Mouse (Mus musculus) embryo, embryonic 10 days (tissue): ENCODE data around the gene Il12a.

ENCODE experiments used
- DNase-seq: peaks from one replicate; pipeline ENCODE4 v3.0.0-alpha.2; 2015; ENCODE audit warnings: low spot score

Gene Il12a

DNA sequence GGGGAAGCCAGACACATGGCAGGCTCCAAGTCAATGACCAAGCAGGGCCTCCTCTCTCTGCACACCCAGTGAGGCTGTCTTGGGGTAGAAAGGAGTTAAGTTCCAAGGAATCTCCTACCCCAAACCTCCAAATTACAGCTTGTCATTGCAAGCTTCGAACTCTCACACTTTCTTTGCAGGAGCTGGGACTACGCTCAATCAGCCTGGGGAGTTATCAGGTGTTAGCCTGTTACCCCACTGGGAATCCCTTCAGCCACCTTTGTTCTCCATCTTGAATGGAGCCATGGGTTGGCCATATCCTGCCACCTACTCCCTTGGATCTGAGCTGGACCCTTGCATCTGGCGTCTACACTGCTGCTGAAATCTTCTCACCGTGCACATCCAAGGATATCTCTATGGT, at the start of gene Il12a:
Gene Il12a (plus strand): TSS at position 301 of the 400 bp plus-strand sequence.
- DNase-seq = no peak

DNA sequence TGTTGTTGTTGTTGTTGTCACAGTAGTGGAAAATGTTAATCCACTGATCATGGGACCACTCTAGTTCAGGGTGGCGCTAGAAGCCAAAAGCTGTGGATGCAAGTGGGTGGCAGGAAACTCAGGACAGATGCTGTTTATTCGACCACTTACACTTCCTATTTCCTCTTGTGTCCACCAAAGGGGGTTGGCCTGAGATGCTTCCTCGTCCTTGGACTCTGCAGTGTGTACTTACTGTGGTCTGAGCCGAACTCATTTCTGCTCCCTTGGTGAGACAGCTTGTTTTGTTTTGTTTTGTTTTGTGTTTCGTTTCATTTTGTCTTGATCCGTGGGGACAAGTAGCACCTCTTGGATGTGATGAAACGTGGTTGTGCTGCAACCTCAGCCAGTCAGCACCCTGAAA, 47.5 kb upstream of the Il12a start:
- no peak for DNase-seq

DNA sequence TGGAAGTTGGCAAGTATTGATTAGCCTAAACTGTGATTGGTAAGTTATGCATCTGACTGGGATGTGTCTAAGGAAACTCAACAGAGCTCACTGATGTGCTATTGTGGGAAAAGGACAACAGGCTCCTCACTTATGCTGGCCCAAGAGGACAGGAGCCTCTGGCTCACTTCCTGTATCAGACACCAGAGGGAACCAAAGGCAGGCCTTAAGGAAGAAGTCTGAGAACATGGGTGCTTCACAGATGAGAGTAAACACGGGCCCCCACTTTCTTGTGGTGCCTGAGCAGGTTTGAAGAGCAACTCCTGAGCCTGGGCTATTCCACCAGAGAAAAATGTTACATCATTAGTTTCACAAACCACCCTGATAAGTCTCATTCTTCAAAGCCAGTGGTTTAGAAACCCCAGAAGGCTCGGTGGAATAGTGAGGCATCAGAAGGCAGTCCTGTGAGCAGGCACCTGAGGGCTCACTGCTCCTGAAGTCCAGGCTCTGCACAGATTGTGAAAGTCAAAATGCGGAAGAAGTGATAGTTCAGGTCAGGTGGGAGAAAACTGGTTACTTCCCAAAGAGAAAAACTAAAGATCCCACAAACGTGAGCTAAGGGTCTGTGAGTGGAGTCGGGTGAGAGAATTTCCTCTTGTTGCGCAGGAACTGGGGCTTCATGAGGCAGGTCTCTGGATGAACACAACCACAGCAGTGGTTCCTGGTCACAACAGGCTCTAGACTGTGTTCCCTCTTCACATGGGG, 43.9 kb upstream of the Il12a start:
- no peak for DNase-seq

DNA sequence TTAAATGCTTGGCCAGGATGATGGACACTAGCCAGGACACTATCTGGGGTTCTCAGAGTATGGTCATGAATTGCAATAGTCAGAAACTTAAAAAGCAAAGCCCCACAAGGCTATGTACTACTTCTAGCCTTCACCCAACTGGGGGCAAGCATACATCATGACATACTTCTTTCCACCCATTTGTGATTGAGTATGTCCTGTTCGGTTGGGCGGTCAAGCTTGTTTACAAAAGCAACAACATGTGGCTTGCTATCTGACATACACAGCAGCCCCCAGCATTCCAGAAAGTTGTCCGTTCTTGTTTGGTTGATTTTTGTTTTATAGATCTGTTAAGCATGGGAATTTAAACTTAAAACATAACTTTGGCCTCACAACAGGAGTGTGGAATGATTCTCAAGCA, 43.2 kb upstream of the Il12a start:
- DNase-seq = no peak

DNA sequence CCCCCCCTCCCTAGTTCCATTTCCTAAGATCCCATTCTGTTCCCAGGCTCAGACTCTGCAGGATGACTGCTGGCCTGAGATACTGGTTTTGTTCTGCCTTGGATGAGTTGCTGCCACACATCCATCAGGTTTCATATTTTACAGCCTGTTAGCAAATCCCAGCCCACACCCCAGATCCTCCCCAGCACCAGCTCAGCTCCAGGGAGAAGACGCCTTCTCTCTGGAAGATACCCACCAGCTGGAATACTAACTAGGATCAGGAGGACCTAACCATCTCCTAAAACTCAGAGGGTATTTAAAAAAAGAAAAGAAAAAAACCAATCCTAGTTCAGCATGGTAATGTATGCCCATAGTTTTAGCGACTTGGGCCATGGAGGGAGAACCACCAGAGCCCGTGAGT, 40.2 kb upstream of the Il12a start:
- DNase-seq = no peak

DNA sequence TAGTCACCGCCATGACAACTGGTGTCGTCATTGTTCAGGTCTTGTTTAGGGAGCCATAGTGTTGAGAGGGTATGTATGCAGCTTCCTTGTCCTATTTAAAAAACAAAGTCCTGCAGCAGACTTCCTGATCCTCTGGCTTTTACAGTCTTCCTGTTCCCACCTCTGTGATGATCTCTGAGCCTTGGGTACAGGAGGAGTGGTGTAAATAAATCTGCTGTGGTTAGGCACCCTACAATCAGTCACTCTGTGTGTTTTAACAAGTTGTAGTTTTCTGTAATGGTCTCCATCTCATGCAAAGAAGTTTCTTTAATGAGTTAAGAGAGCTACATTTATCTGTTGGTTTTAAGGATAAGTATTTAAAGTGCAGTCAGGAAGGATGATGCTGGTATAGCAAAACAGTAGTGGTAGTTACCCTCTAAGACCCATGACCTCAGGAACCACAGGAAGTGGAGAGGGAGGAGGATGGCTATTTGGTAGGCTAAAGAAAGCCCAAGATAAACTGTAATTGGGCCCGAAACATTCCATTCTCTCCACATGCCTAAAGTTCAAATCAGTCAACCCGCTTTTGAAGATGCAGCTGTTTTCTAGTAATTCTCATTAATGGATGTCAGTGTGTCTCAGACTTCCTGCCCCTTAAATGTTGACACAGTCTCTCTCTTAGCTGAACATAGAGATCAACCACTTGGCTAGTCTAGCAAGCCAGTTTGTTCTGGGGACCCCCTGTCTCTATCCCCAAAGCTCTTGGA, 33.7 kb upstream of the Il12a start:
- DNase-seq = no peak

DNA sequence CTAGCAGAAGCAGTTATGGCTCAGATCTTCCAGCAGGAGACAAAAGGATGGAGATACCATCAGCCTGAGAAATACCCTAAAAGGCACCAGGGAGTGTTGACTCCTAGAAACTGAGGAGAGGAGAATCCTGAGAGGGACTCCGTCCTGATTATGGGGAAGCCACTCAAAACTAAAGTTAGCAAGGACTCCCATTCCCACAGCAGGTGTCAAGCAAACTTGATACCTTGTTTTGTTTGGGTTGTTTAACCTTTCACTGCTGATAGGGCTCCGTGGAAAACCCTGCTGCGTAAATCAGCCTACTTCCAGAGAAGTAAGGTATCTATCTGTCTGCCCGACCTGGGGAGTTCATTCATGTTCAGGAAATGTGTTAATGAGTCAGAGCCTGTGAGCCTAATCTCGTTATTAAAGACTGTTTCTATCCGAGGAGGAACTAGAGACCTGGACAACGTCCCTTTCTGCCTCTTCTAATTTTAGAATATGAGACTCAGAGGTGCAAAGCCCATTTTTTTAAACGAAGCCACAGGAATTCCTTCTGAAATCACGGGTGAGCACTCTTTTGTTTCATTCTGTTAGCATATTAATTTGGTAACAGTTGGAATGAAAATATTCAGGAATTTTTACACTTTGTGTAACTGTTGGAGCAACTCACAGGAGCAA, 32.7 kb upstream of the Il12a start:
- no peak for DNase-seq

GRCm38 (mm10) chr3:68659996-68660395, 30.4 kb upstream of the Il12a start:
- no peak for DNase-seq

GRCm38 (mm10) chr3:68660538-68660937, 29.9 kb upstream of the Il12a start:
- DNase-seq = no peak

DNA sequence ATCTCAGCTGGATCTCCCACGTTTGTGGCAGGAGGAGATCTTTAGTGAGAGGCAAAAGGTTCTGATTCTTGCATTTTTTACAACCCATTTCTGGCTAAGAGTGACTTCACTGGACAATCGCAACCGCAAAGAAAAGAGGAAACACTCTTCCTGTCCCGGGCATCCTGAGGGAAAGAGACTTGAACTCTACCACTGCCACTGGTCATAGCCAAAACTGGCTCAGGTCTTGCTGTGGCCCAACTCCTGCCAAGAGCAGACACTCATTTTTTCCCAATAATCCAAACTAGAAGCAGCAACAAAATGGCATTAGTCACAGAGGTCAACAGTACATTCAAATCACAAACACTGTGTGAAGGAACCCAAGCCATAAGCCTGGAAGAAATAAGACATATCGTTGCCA, 28.1 kb upstream of the Il12a start:
- no peak for DNase-seq

DNA sequence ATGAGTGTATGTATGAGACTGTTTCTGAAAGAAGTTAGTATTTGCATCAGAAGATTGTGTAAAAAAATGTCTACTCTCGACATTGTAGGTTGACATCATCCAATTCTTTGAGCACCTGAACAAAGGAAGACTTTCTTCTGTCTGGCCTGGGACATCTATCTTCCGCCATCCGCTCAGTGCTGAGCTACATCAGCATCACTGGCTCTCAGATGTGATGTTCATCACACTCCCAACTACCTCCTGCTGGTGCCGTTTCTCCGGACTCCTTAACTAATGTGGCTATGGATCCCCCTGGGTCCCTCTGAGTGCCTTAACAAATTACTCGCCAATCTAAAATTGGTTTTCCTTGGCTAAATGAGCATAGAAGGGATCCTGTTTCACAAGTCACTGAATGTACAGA, 26.1 kb upstream of the Il12a start:
- DNase-seq = no peak

GRCm38 (mm10) chr3:68666377-68666776, 24.1 kb upstream of the Il12a start:
- DNase-seq = no peak

DNA sequence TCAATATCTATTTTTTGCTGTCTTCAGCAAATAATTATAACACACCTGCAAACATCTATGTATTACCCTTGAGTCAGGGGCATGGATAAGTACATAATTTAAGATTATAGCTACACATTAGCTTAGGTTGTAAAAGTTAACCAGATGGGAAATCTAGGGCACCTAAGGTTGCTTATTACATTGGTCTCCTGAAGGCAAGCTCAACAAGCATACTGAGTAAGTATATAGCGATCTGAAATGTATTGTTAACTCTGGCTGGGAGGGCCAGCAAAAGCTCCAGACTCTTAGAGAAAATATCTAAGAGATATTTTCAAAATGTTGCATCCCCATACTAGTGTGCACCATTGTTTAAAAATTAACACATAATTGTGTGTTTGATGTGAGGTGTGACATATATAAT, 22.6 kb upstream of the Il12a start:
- DNase-seq = no peak

DNA sequence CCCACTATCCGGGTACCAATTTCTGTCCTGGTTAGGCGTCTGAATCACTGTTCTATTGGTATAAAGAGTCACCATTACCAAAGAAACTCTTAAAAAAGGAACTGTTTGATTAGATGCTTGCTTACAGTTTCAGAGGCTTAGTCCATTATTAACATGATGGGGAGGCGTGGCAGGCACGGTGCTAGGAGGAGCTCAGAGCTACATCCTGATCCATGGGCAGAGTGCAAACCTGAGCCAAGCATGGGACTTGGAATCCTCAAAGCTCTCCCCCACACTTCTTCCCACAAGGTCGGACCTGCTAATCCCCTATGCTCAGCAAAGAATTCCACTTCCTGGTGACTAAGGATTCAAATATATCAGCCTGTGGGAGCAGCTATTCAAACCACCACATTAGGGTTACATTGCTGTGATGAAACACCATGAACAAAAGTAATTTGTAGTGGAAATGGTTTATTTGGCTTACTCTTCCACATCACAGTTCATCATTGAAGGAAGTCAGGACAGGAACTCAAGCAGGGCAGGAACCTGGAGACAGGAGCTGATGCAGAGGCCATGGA, 20.9 kb upstream of the Il12a start:
- no peak for DNase-seq

DNA sequence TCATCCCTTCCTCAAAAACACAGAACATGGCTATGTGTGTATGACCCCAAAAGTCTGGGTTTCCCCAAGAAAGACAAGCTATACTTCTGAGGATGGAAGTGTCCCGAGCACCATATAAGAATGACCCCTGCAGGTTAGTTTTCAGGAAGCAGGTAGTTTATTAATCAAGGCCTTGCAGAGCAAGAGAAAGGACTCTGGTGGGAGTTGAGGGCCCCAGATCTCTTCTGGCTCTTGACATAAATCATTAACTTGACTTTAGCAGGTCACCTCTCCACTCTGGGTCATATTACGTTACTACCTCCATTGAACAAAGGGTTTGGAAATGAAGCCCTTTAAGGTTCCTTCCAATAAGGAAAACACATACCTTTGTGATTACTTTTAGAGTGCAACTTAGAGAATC, 15.7 kb upstream of the Il12a start:
- DNase-seq = no peak

DNA sequence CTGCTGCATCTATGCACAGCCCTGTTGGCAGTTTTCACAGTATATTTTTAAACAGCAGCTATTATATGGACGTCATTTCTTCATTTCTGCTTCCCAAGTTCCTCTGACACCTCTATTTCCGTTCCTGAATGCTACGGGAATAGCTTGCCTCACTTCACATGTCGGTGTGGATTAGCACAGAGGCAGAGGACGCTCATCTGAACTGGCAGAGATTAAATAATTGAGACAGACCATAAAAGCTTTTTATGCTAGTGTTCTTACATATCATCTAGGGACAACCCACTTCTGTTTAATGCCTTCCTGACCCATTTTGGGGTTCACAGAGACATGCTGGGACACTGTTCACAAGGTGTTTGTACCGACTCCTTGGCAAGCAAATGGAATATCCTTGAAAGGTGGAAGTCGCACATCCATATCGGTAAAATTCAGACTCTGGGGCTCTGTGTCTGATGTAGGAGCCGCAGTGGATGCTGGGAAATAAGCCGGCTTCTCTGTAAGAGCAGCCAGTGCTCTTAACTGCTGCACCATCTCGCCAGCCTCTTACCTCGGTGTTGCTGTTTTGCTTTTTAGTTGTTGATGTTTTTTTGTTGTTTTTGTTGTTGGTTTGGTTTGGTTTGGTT, 15.1 kb upstream of the Il12a start:
- no peak for DNase-seq

DNA sequence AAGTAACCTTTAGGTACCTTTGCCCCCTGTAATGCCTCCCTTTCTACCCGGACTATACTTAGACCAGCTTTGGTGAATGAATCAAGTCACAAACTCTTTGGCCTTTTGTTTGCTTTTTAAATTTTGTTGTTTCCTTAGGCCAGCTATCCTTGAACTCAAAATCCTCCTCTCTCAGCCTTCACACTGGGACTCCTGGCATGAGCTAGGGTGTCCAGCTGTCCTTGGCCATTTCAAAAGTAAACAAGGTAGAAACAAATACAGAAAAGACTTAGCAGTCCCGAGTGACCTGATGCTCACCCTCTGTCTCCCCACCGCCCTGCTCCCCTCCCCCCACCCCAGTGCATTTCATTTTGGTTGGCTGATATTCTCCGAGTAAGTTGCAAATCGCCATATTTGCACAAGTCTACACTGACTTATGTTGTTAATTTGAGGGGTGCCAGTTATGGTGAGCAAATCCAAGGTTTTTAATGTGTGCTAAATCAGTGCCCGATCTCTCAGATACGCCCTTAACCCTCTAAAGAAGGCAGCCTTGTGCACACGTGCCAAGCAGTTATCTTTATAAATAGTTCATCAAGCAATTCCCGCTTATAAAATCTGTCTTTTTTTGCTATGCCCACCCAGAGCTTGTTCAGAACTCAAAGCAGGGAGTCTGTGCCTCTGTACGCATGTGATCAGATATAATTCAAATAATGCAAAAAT, 14.3 kb upstream of the Il12a start:
- DNase-seq = no peak

DNA sequence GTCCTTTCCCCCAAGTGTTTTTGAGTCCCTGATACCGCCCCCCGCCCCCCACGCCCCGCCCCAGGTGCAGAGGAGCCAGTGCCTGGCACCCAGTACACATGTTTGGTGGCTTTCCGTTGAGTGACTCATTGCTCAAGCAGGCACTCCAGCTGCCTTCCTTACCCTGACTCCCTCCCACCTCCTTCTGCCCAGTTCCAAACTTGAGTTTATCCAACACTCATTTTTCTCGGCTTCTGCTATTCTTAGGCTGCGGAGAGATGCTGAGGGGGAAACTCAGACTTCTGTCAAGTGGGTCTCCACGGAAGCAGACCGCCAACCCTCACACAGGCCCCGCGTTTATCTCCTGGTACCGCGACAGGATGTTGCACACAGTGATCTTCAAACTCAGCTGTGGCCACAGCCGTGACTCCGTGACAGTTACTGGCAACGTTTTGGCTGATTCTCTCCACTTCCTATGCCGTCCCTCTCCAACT, 13.6 kb upstream of the Il12a start:
- no peak for DNase-seq

DNA sequence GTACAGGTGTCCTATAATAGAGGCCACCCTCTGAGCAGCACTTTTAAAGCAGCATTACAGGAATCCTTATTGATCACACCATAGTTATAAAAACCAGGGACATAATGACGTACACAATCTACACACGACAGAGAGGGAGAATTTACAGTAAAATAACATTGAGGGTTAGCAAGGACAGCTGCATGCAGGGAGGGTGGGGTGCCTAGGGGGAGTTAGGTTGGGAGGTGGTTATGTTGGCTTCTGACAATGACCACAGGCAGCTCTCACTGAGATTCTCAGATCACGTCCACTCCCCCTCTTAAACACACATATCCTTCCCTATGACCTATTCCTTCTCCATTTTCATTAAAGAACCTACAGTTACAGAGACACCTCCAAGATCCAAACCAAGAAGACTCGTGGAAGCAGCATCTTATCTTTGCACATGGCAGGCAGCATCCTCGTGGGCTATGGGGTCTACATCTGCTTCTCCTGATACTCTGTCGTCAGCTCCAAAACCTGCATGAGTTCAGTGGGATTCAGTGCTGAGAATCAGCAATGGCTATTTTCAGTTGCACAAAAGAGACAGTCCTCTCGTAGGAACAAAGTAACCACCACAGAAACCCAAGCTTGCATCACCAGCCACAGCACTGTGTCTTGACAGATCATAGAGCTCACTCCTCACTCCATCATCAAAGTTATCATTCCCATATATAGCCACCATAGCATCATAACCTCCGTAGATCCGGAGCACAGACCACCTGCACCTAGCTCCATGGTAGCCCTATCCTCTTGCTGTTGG, 11.4 kb upstream of the Il12a start:
- no peak for DNase-seq

DNA sequence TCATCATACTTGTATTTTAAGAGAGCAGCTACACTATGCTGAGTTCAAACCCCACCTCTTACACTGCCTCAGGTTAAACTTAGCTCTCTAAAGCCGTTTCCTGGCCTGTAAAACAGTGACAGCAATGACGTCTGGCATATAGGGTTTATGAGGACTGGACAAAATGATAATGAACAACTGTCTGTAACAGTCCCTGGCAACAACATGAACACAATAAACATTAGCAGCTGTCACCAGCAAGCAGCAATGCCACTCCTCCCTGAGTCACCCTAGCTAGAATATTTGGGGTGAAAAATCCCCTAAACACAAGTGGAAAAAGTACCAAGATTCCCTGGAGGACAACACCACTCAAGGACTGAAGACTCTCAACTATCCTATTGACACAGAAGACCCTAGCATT, 6.9 kb upstream of the Il12a start:
- DNase-seq = no peak

DNA sequence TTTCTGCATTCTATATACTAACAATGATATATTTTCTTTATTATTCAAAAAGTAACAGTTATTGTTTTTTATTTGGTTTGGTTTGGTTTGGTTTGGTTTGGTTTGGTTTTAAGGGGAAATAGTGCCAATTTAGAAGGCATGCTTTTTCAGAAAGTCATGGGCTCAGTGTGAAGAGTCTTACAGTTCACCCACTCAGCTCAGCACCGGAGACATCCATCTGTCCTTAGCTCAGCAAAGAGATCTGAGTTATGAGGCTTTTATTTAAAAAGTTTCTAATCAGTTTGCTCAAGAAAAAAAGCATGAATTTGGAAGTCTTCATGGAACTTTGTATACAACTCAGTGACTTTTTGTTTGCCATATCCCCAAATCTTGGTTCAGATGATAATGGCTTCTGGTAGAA, 6.2 kb upstream of the Il12a start:
- no peak for DNase-seq
